ENCODE assay signal across 22 mouse cellular contexts in the genomic region with DNA sequence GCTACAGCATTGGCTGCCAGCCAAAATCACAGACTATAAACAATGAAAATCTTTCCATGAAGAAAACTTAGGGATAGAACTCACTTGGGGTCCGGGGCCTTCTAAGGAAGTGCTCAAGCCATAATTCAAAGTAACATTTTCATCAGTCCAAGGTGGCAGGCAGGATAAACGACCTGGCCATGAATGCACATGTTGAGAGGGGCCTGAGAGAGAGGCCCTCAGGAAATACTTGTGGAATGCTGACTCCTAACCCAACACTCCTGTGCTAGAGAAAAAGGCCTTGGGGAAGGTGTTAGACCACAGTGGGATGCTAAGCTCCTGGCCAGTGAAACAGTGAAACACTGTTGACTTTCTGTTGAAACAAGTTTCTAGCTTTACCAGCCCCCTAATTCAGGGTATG. TPM values are rescaled to one million over a fixed set of nuclear protein-coding genes. Genes with fewer than 3 reads are reported as not detected.
DNase-seq lines count a peak whose midpoint lies in the region; ATAC-seq lines count a peak whose summit lies in the region.
"Had no signal": no experiment of that assay in that cellular context is flagged by ENCODE, and none has a peak within 500 bp of the region (broad histone marks: within the 10 kb centered on the region; RNA-seq: fewer than 3 reads in every experiment).

No protein-coding gene starts in this region.

- no peaks in the 10 kb centered on the region for H3K27me3 ChIP-seq in kidney, embryonic 15.5 days
- H3K27me3 ChIP-seq in limb, embryonic 13.5 days, result no peaks in the 10 kb centered on the region
- H3K27me3 ChIP-seq: hindbrain, embryonic 13.5 days; neural tube, embryonic 15.5 days; Patski; stomach, embryonic 15.5 days had no signal

- ATAC-seq in kidney, embryonic 15.5 days (replicated peaks; ENCODE audit: low FRiP score), result peak; percentile 66; the same call in 1 of the 2 replicates
- peak; percentile 90 for ATAC-seq in limb, embryonic 13.5 days (ENCODE audit: low FRiP score, low read depth)
- ATAC-seq: forebrain, embryonic 16.5 days; inflammation-experienced regulatory T-cells, adult 6 months; Patski had no signal

- H3K9me3 ChIP-seq in kidney, embryonic 15.5 days (replicated peaks), result no peaks in the 10 kb centered on the region
- no peaks in the 10 kb centered on the region for H3K9me3 ChIP-seq in limb, embryonic 13.5 days
- H3K9me3 ChIP-seq: embryonic facial prominence, embryonic 10.5 days; hindbrain, embryonic 13.5 days; midbrain, embryonic 10.5 days; neural tube, embryonic 15.5 days; stomach, embryonic 15.5 days had no signal

- no peaks in the 10 kb centered on the region for H3K4me1 ChIP-seq in kidney, embryonic 15.5 days
- no peaks in the 10 kb centered on the region for H3K4me1 ChIP-seq in limb, embryonic 13.5 days
- H3K4me1 ChIP-seq: embryonic facial prominence, embryonic 10.5 days; hindbrain, embryonic 13.5 days; midbrain, embryonic 10.5 days; neural tube, embryonic 15.5 days; stomach, embryonic 15.5 days had no signal

- H3K4me2 ChIP-seq in kidney, embryonic 15.5 days, result no peak overlapping the region
- no peak overlapping the region for H3K4me2 ChIP-seq in limb, embryonic 13.5 days (replicated peaks)
- H3K4me2 ChIP-seq: hindbrain, embryonic 13.5 days; neural tube, embryonic 15.5 days; stomach, embryonic 15.5 days had no signal

- WGBS in kidney, embryonic 15.5 days, result 28% methylated on average over 2 of the region's 2 CpGs
- 23% methylated on average over 2 of the region's 2 CpGs for WGBS in limb, embryonic 13.5 days

- no peak overlapping the region for H3K9ac ChIP-seq in kidney, embryonic 15.5 days
- no peak overlapping the region for H3K9ac ChIP-seq in limb, embryonic 13.5 days
- H3K9ac ChIP-seq: hindbrain, embryonic 13.5 days; liver, embryonic 14.5 days; neural tube, embryonic 15.5 days; stomach, embryonic 15.5 days had no signal

- H3K4me3 ChIP-seq in kidney, embryonic 15.5 days (replicated peaks), result no peak overlapping the region
- H3K4me3 ChIP-seq in limb, embryonic 13.5 days, result no peak overlapping the region
- H3K4me3 ChIP-seq: embryonic facial prominence, embryonic 10.5 days; hindbrain, embryonic 13.5 days; midbrain, embryonic 10.5 days; neural tube, embryonic 15.5 days; stomach, embryonic 15.5 days had no signal

- no peak for DNase-seq in kidney, adult 18-20 months
- DNase-seq in Muller cell, postnatal 12 days (ENCODE audit: inconsistent ontology term), result peak; percentile 16
- peak; percentile 64 for DNase-seq in forelimb bud, embryonic 11.5 days (ENCODE audit: low read depth, low spot score)
- DNase-seq in left cerebral cortex, adult 9 months (ENCODE audit: low spot score in 2 of 2), result no peak
- no peak for DNase-seq in cerebellum, adult 9-10 months
- DNase-seq: adrenal gland, postnatal 36 days; cerebellum, adult 11-12 months; cerebellum, postnatal 14 days; gastrocnemius, postnatal 36 days; thymus, postnatal 25 days had no signal

- no peak overlapping the region for H3K27ac ChIP-seq in kidney, embryonic 15.5 days
- H3K27ac ChIP-seq in limb, embryonic 13.5 days, result no peak overlapping the region; the same call in 1 of the 2 replicates
- H3K27ac ChIP-seq: embryonic facial prominence, embryonic 10.5 days; hindbrain, embryonic 13.5 days; liver, embryonic 14.5 days; macrophage; midbrain, embryonic 10.5 days; neural tube, embryonic 15.5 days; stomach, embryonic 15.5 days had no signal

- no peaks in the 10 kb centered on the region for H3K36me3 ChIP-seq in kidney, embryonic 15.5 days
- H3K36me3 ChIP-seq in limb, embryonic 13.5 days, result no peaks in the 10 kb centered on the region
- H3K36me3 ChIP-seq: embryonic facial prominence, embryonic 10.5 days; hindbrain, embryonic 13.5 days; midbrain, embryonic 10.5 days; neural tube, embryonic 15.5 days; stomach, embryonic 15.5 days had no signal

RNA-seq across cellular contexts. Expression of gene Ids, which starts 45.6 kb away (rescaled TPM):
- 2.8 and 2.9 TPM in 2 replicates for polyA plus RNA-seq in kidney, embryonic 15.5 days (2015; fragmentation: Nextera tagmentation; extraction: Ambion mirVana)
- polyA plus RNA-seq in limb, embryonic 13.5 days (2015; fragmentation: Nextera tagmentation; extraction: Ambion mirVana), result 4.1 TPM in 2 replicates

Comparison
In these comparisons a context has a peak if more than half of its experiments do, and no peak if none do; other contexts are left out.
1. DNase-seq: peak in Muller cell, postnatal 12 days (single experiment) and forelimb bud, embryonic 11.5 days (single experiment); none in kidney, adult 18-20 months (single experiment), left cerebral cortex, adult 9 months (0 of 2) and cerebellum, adult 9-10 months (single experiment).